Mouse (Mus musculus) heart, adult 2 months (tissue): ENCODE measurements around the gene Lcmt1.

Experiments used
- CTCF ChIP-seq: fragments of 200-600 bp; IDR thresholded peaks from 2 replicates; pipeline ENCODE4 v1.8.1; 2022; ENCODE audit warnings: antibody characterized with exemption, mild to moderate bottlenecking, moderate library complexity
- EP300 ChIP-seq: fragments of 200-500 bp; IDR thresholded peaks from 2 replicates; pipeline ENCODE4 v1.6.1; 2011; ENCODE audit warnings: low read depth, low read length, control low read depth; ENCODE audit not compliant: insufficient read depth
- POLR2A ChIP-seq: fragments of 200-500 bp; IDR thresholded peaks from 2 replicates; pipeline ENCODE4 v1.6.1; 2011; ENCODE audit warnings: mild to moderate bottlenecking, low read depth, low read length, control low read depth; ENCODE audit not compliant: insufficient read depth

DNA sequence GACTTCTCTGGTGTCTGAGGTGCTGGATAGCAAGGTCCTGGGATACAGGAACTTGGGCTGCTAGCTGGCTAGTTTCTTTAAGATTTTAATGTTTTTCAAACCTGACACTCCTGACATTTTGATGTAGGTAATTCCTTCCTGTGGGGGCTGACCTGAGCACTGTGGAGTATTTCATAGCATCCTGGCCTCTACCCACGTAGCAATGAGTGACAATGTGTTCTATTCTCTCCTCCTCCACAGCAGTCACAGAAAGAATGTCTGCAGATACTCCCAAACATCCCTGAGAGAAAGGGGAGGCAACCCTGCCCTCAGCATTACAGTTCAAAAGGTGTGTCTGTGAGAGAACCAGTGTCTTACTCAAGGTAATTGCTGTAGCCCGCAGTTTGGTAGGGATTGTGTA is 19.3 kb upstream of the Lcmt1 start:
- TF ChIP-seq CTCF (no peak), POLR2A (no peak), EP300 (no peak)
